Mouse (Mus musculus) small intestine, adult 2 months (tissue): ENCODE data around the gene Spats2. TPM values are rescaled to one million over a fixed set of nuclear protein-coding genes. Genes with fewer than 3 reads are reported as not detected.

Experiments used
- H3K27ac ChIP-seq: fragments of 200-500 bp; 2 replicates; pipeline ENCODE4 v1.5.1; 2012; ENCODE audit warnings: low read depth, low read length, control low read depth, inconsistent platforms; ENCODE audit not compliant: insufficient read depth
- H3K27me3 ChIP-seq: fragments of 200-500 bp; 2 replicates; pipeline ENCODE4 v1.6.1; 2012; ENCODE audit warnings: mild to moderate bottlenecking, moderate library complexity, low read length, inconsistent platforms; ENCODE audit not compliant: control insufficient read depth, insufficient read depth
- H3K36me3 ChIP-seq: fragments of 200-500 bp; 2 replicates; pipeline ENCODE4 v1.6.1; 2012; ENCODE audit warnings: mild to moderate bottlenecking, low read length, control low read depth, inconsistent platforms; ENCODE audit not compliant: control insufficient read depth, insufficient read depth
- H3K4me1 ChIP-seq: fragments of 200-500 bp; 2 replicates; pipeline ENCODE4 v1.6.1; 2012; ENCODE audit warnings: low read length, inconsistent platforms, mixed read lengths; ENCODE audit not compliant: control insufficient read depth, insufficient read depth, insufficient read length
- H3K4me3 ChIP-seq: fragments of 200-500 bp; 2 replicates; pipeline ENCODE4 v1.5.1; 2012; ENCODE audit warnings: low read depth, mild to moderate bottlenecking, control low read depth, inconsistent platforms, low read length, moderate library complexity
- CTCF ChIP-seq: fragments of 200-500 bp; IDR thresholded peaks from 2 replicates; pipeline ENCODE4 v1.5.1; 2012; ENCODE audit warnings: low read depth, mild to moderate bottlenecking, control low read depth, inconsistent platforms, low read length, moderate library complexity, mixed read lengths; ENCODE audit not compliant: insufficient replicate concordance, insufficient read length; ENCODE audit errors: extremely low read depth
- POLR2A ChIP-seq: fragments of 200-500 bp; IDR thresholded peaks from 2 replicates; pipeline ENCODE4 v1.6.1; 2012; ENCODE audit warnings: low read depth, mild to moderate bottlenecking, control low read depth, inconsistent platforms, low read length, moderate library complexity
- WGBS: fragments of 180-500 bp; shearing (Covaris S2); methylation state at CpG from one replicate; pipeline ENCODE4 v1.1.7; 2018; 5-methylcytosine and 5-hydroxymethylcytosine counted together
- polyA plus RNA-seq: library from polyadenylated mRNA; depleted of rRNA; stranded (reverse); fragments of >200 nt; gene quantifications from 2 replicates; pipeline ENCODE4 v1.2.3, GENCODE M21; 2012

Gene Spats2
- polyA plus RNA-seq, 1 experiment, result 3.9 TPM

DNA sequence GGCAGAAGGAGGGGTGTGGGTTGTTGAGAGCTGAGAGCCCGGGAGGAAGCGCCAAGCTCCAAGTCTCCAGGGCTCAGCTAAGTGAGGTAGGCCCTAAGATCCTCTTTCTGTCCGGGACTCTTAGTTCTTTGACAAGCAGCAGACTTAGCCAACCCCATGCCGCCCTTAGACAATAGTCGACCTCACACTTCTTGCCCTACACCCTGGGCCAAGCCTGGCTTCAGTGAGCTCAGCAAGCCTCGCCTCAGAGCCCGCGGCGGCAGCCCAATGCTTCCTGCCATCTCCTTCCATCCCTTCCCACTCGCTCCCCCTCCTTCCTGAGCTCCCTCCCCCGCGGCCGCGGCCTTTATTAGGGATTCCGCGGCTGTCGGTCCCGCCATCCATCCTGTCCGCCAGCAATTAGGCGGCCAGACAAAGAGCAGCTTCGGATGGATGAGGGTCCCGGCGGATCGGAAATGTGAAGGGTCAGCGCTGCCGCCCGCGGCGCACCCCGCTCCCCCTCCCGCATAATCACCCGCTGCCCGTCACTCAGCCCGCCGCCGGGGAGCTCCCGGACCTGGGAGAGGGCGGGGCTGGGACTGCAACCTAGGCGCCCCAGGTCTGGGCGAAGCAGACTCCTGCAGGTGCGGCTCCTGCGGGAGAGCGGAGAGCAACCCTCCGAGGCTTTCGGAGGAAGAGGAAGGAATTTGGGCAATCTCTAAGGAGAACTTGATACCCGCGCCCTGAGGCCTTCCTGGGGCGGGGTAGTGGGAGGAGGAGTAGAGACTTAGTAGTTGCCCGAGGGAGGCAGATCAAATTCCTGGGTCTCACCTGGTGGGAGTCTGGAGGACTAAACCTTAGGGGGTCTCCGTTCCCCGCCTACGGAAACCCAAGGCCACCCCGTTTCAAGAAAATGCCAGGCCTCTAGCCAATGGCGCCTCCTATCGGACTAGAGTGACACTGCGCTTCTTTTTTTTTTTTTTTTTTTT, 32.1 kb upstream of the Spats2 start:
- peak overlapping the region; percentile 46 for H3K4me3 ChIP-seq
- no peak overlapping the region for H3K27ac ChIP-seq
- WGBS, result 5% methylated on average over 56 of the region's 56 CpGs
- TF ChIP-seq POLR2A (no peak), CTCF (peak; percentile 63; the same call in 1 of the 2 replicates)
- H3K27me3 ChIP-seq, result peaks cover 55% of the 10 kb centered on the region
- no peaks in the 10 kb centered on the region for H3K36me3 ChIP-seq
- H3K4me1 ChIP-seq, result peaks cover 15% of the 10 kb centered on the region

- no peaks in the 10 kb centered on the region for H3K36me3 ChIP-seq
- TF ChIP-seq CTCF, result no peak
- TF ChIP-seq POLR2A, result no peak
- H3K27me3 ChIP-seq, result peaks cover 60% of the 10 kb centered on the region
- no peak overlapping the region for H3K4me3 ChIP-seq
- peaks cover 15% of the 10 kb centered on the region for H3K4me1 ChIP-seq
- no peak overlapping the region for H3K27ac ChIP-seq
- WGBS, result 11% methylated on average over 27 of the region's 27 CpGs
These were observed 31.0 kb upstream of the Spats2 start for GRCm38 (mm10) chr15:99094631-99095270.

- Histone ChIP-seq H3K27ac (no peak overlapping the region), H3K36me3 (no peaks in the 10 kb centered on the region), H3K4me3 (no peak overlapping the region), H3K27me3 (peaks cover 60% of the 10 kb centered on the region), H3K4me1 (peaks cover 15% of the 10 kb centered on the region)
- WGBS, result 47% methylated on average over 6 of the region's 6 CpGs
- TF ChIP-seq CTCF (no peak), POLR2A (no peak)
These were observed 30.4 kb upstream of the Spats2 start for GRCm38 (mm10) chr15:99095356-99095755.

DNA sequence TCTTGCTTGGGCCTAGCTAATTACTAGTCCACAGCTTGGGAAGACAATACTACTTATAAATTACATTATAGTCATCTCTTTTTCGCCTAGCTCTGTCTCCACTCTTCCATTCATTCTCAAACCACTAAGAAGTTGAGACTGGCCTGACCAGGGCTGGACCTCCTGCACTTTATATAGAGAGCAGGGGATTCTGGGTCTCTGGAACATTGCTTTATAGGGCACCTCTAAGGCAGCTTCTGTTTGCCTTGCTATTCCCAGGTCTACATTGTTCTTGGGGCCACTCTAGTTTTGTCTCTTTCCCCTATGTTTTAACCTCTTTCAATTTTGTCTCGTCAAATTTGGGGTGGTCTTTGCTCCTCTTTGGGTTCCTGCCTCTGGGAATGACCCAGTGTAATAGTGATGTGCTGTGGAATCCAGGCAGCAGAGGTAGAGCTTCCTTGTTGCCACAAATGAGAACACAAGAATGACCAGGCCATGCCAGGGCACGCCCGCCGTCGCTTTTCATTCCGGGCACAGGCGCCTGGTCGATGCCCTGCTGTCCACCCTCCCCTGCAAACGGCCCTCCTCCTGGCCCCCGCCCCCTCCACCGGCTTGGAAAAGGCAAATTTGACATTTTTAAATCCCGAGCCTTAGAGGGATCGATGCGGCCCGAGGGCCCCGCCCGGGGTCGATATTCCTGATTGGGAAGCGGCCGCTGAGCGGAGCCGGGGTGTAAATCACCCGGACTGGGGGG, 29.5 kb upstream of the Spats2 start:
- Histone ChIP-seq H3K4me1 (peaks cover 16% of the 10 kb centered on the region), H3K4me3 (peak overlapping the region; percentile 47), H3K27ac (no peak overlapping the region), H3K36me3 (peaks cover 6% of the 10 kb centered on the region; the same call in 1 of the 2 replicates), H3K27me3 (peaks cover 60% of the 10 kb centered on the region)
- TF ChIP-seq CTCF (no peak), POLR2A (no peak)
- 15% methylated on average over 24 of the region's 24 CpGs for WGBS

- TF ChIP-seq CTCF (no peak), POLR2A (no peak)
- no peak overlapping the region for H3K27ac ChIP-seq
- peaks cover 9% of the 10 kb centered on the region for H3K36me3 ChIP-seq
- peaks cover 60% of the 10 kb centered on the region for H3K27me3 ChIP-seq
- H3K4me3 ChIP-seq, result peak overlapping the region; percentile 47
- WGBS, result under 1% methylated on average over 58 of the region's 58 CpGs
- H3K4me1 ChIP-seq, result peaks cover 17% of the 10 kb centered on the region
These were observed 28.8 kb upstream of the Spats2 start for GRCm38 (mm10) chr15:99096831-99097500.

- 2% methylated on average over 39 of the region's 39 CpGs for WGBS
- Histone ChIP-seq H3K27ac (no peak overlapping the region), H3K27me3 (peaks cover 57% of the 10 kb centered on the region), H3K4me1 (peaks cover 17% of the 10 kb centered on the region), H3K4me3 (peak overlapping the region; percentile 78), H3K36me3 (peaks cover 9% of the 10 kb centered on the region)
- TF ChIP-seq POLR2A (no peak), CTCF (no peak)
These were observed 27.8 kb upstream of the Spats2 start for GRCm38 (mm10) chr15:99097840-99098492.
